Mouse (Mus musculus) natural killer cell, adult 2 months (primary cell): ENCODE data around the gene Pigl.

Experiments used
- DNase-seq, 2 experiments: peaks; one replicate each; pipeline ENCODE4 v3.0.0; 2022; ENCODE audit warnings: low spot score in 2 of 2

Pigl gene

DNA sequence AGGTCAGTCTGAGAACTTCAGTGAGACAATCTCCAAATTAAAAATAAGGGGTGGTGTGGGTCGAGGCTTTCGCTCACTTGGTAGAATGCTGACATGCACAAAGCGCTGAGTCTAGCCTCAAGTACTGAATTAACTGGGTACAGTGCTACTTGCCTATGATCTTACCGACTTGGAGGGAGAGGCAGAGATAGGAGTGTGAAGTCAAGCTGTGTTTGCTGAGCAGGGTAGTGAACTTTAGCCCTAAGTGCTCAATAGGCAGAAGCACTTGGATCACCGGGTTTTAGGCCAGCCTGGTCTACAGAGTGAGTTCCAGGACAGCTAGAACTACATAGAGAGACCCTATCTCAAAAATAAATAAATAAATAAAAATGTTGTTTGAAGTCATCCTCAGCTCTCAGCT lies 98.9 kb downstream of the Pigl start:
- DNase-seq, result no peak

DNA sequence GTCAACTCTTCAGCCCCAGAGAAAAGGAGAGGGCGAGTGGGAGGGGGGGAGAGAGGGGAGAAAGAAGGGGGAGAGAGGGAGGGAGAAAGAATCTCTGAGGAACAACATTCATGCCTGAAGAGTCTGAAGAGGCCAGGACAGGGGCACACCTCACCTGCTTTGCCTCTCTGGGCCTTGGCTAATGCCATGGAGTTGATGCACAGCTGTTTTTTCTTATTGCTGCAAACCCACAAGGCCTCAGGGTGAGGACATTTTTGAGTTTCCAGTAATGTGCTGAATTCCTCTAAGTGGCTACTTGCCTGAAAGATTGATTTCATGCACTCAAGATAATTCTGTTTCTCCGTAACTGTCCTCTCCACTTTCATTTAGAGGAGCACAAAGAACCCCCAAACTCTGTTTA lies 99.9 kb downstream of the Pigl start:
- DNase-seq, result no peak

GRCm38 (mm10) chr11:62558961-62559646 lies 100.8 kb downstream of the Pigl start:
- DNase-seq, result no peak

- no peak for DNase-seq
Measured at GRCm38 (mm10) chr11:62560463-62561016, 102.3 kb downstream of the Pigl start.

GRCm38 (mm10) chr11:62563590-62563989 lies 105.3 kb downstream of the Pigl start:
- DNase-seq, result no peak
